Mouse (Mus musculus): ENCODE measurements around the gene Tm4sf5. TPM values are rescaled to one million over a fixed set of nuclear protein-coding genes. Genes with fewer than 3 reads are reported as not detected.
"Not testable (repeated sequence)": the region's sequence is repeated elsewhere in the genome, so short reads cannot be mapped to it uniquely, and the experiment has no call there.

The Tm4sf5 gene
- total RNA-seq (2022), result not detected

DNA sequence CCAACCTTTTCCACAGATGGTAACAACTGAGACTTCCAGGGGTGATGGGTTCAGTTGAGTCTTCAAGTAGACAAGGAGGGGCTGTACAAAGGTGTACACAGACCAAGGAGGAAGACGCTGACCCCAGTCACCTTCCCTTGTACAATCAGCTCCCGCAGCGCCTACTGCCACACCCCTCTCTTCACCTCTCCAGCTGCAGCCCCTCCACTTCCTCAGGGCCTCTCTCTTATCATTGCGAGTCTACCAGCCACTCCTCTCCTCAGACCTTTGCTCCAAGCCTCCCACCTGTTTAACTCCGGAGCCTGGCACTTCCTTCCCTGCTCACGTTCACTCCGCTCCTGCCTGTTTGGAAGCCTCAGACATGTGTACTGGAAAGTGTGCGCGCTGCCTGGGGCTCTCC lies at the start of gene Tm4sf5:
Gene Tm4sf5 (plus strand): TSS at position 275 of the 400 bp plus-strand sequence.
- DNase-seq, result no peak

DNA sequence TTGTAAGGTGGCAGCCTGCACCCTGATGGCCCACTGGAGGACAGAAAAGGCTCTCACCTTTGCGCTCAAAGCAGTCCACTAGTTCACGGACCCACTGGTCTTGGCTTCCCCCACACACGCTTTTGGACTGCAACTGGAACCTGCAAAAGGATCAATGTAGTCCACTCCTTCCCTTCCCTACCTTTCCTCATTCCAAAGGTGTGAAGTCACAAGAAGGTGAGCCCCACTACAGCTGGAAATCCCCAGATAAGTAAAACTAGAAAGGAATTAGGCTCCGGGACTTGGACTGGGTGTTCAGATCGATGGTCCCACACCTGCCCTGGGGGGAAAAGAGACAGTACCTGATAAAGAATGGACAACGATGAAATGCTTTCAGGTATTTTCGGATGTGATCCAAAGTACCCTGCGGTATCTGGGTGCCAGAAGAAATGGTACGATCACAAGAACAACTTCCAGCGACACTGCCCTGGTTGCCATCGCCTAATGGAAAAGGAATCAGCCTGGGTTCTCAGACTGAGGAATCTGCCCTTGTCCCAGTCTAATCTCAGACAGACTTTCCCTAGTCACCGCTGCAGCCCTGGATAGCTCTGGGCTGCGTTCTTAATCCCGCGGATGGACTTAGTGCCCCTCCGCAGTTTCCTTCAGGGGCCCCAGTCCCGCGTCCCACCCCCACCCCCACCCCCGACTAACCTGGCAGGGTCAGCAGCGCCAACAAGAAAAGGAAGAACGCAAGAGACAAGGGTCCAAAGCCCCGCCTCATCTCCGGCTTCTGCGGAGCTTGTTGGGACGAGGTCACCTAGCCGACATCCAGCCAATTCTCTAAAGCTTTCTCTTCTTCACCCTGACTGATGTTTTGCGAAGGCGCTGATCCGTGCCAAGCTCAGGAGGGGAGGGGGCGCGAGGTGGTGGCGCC lies 46.1 kb upstream of the Tm4sf5 start, which contains the start of gene Zmynd15:
Gene Zmynd15 (plus strand): TSS at position 746 of the 913 bp plus-strand sequence.
- DNase-seq, result no peak

- peak; percentile 34 for DNase-seq
Observed at GRCm38 (mm10) chr11:70459601-70460101, 45.4 kb upstream of the Tm4sf5 start, which contains the start of gene Cxcl16. Gene Cxcl16 (minus strand): TSS chr11:70459984.

- no peak for DNase-seq
Observed at GRCm38 (mm10) chr11:70463970-70464369, 41.1 kb upstream of the Tm4sf5 start.

GRCm38 (mm10) chr11:70465211-70465610 lies 39.8 kb upstream of the Tm4sf5 start:
- DNase-seq, result no peak

GRCm38 (mm10) chr11:70465824-70466223 lies 39.2 kb upstream of the Tm4sf5 start:
- DNase-seq, result no peak

DNA sequence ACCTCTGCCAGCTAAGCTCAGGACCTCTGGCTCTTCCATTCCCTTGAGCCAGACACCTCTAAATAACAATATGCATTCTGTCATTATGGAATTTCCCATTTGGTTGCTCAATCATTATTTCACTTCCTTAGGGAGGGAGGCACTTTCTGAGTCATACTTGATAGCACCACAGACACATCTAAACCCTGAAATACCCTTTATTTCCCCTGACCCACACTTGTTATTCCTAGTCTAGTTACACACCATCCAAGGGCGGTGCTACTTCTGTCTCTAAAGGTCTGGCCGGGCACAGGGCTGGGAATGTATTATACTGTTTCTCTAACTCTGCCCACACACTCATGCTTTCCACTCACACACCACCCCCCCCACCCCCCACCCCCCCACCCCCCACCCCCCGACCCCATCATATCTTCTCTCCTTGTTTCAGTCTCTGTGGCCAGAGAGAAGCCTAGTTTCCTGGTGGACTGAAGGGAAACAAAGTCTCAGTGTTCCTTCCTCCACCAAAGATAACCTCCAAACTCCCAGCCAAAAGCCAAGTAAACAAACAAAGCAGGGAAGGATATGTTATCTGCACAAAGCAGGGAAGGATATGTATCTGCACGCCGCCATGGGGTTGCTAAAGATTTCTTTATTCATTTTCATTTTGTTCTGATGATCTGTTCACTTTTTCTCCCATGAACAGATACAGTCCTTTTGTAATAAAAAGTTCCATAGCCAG lies 37.0 kb upstream of the Tm4sf5 start:
- DNase-seq, result no peak

DNA sequence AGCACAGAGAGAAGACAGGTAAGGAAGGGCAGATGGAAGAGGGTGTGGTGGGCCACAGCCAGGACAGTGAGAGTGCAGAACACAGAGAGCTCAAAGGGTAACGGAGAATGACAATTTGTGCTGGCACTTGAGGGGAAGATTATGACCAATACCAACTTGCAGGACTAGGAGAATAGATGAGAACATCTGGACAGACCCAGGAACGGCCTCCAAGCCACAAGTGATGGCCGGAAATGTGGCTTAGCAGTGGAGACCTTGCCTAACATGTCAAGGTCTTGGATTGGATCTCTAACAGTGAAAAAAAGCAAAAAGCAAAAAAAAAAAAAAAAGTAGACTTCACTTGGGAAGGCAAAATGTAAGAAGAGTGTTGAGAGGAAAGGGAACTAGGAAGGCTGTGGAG lies 35.3 kb upstream of the Tm4sf5 start:
- no peak for DNase-seq

DNA sequence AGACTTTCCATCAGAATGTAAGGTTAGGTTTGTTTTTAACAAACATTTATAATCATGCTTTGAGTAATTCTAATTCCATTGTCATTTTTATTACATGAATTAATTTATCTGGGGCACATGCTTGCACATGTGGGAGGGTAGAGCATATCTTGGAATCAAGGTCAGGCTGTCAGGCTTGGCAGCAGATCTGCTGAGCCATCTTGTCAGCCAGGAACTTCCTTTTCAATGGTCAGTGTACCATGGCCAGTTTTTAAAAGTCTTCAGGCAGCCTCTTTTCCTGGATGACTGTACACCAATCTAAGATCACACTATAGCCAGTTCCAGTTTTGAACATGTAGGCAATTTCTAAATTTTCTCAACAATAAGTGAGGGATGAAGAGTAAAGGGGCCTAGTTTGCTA lies 32.3 kb upstream of the Tm4sf5 start:
- DNase-seq, result peak; percentile 36

GRCm38 (mm10) chr11:70473291-70473690 lies 31.8 kb upstream of the Tm4sf5 start:
- not testable (repeated sequence) for DNase-seq

DNA sequence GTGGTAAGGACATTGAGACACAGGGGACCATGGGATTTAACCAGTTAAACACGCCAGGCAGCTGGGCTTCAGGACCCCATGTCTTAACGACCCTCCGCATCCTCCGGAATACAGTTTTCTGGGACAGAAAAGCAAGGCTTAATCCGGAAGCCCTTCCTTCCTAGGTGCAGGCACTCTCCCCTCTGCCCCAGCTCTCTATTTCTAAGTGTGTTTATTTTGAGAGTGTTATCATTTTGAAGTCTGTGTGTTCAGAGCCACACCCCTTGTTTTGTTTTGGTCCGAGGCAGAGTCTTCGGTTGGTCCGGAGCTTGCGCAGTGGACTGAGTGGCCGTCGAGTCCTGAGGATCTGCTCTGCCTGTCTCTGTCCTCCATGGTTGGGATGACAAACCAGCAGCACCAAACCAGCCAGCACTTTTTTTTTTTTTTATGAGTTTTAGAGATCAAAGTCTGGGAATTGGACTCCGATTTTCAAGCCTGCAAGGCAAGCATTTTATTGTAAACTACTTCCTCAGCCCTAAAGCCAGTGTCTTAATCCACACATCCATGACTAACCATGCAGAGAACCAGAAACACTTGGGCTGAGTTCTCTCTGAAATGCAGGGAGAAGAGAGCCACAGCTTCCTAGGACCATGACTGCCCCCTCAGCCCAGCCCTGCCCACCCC lies 30.0 kb upstream of the Tm4sf5 start:
- no peak for DNase-seq

GRCm38 (mm10) chr11:70485498-70485897 lies 19.5 kb upstream of the Tm4sf5 start:
- DNase-seq, result no peak

DNA sequence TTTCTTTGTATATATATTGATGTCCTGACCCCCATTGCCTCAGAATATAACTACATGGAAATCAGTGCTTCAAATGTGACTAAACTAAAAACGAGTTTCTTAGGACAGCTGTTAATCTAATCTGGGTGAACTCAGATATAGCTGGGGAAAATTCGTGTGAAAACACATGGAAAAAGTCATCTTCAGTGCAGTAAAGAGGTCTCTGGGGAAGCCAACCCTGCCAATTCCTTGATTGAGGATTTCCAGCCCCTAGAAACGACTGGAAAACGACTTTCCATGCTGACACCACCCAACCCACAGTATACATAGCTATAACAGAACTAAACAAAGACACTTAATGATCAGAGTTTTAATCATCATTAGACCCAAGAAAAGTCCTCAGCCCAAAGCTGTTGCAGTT lies 17.2 kb upstream of the Tm4sf5 start:
- no peak for DNase-seq

DNA sequence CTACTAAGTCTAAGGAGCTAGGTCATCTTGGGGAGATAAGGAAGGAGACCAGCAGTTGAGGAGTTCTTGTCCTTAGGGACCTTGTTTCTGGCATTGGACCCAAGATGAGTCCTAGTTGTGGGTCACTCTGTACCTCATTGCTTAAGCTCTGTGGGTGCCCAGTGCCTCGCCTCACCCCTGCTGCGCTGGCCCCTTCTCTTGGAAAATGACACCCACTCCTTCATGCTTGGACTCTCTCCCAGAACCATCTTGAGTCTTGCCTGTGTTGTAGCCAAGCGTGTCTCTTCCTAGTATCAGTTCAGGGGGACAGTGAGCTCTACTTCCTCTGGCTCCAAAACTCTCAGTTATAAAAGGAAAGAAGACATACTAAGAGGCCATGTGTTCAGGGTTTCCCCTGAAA lies 15.9 kb upstream of the Tm4sf5 start:
- no peak for DNase-seq

DNA sequence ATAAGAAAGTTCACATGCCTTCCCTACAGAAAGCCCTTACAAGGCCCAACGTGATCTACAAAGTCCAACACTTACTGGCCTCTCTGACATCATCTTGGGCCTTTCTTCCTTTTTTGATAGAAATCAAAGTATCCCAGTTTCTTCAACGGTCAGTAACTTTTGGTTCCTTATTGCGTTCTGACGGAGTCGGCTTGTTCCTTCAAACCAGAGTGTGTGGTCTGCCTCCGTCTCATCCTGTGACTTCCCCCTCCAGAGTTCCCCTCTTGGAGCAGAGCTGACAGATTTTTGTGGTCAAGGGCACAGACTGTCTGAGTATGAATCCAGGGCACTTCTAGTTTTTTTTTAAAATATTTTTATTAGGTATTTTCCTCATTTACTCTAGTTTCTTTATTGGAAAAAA lies 15.4 kb upstream of the Tm4sf5 start:
- DNase-seq, result no peak

DNA sequence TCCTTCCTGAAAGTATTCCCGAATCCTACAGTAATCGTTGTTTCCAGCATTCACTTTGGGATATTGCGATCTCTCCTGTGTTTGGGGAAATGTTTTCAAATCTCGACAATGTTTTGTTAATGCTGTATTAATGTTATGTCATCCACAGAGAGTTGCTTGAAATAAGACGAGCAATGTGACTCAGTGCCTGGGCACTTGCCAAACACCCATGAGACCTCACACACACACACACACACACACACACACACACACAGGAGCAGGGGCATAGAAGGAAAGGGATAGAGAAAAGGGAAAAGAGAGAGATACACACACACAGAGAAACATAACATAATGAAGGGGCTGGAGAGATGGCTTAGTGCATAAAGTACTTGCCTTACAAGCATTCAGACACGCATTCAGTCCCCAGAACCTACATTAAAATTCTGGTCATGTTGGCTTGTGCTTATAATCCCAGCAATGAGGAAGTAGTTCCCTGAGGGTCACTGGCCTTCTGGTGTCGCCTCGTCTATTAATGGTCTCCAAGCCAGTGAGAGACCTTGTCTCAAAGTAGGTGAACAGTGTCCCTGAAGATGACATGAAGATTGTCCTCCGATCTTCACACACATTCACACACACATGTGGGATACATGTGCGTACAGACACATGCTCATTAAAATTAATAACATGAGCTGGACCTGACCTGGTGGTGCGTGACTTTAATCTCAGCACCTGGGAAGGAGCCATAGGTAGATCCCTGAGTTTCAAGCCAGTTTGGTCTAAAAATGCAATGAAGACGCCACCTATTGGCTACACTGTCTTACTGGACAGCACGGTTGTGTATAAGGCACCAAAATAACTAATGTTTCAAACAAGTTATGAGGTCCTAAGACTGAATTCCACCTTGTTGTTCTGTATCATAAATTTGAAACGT lies 5.2 kb upstream of the Tm4sf5 start:
- peak; percentile 41 for DNase-seq

- no peak for DNase-seq
Observed at GRCm38 (mm10) chr11:70500476-70500812, 4.6 kb upstream of the Tm4sf5 start.

DNA sequence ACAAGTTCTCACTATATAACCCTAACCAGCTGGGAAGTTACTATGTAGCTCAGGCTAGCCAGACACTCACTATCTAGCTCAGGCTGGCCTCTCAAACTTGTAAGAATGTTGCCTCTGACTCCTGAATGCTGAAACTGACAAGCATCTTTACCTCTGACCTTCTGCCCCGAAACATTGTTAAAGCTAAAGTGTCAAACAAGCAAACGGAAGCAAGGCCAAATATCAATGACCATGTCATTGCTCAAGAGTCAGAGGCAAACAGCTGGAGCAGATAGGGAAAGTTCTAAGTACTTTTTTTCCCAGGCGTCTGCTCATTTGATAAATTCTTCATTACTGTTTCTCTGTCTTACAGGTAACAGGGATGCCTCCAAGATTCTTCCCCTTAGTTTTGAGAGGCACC lies 3.0 kb upstream of the Tm4sf5 start:
- DNase-seq, result no peak

- DNase-seq, result peak; percentile 47
Observed at GRCm38 (mm10) chr11:70506385-70506784, 1.3 kb downstream of the Tm4sf5 start.

GRCm38 (mm10) chr11:70506962-70507515 lies 2.0 kb downstream of the Tm4sf5 start:
- DNase-seq, result no peak
